Mouse (Mus musculus) liver, postnatal 0 days (tissue): ENCODE data around the gene 1110017D15Rik.

Source experiments
- CTCF ChIP-seq: sonication (generic); IDR thresholded peaks from 2 replicates; pipeline ENCODE4 v1.5.1; 2016; ENCODE audit warnings: antibody characterized with exemption, low read depth
- EP300 ChIP-seq: IDR thresholded peaks from 2 replicates; pipeline ENCODE4 v1.6.1; 2016; ENCODE audit warnings: antibody characterized with exemption, low read depth, mild to moderate bottlenecking

GRCm38 (mm10) chr4:41497046-41497445 lies 20.1 kb downstream of the 1110017D15Rik start:
- TF ChIP-seq CTCF: no peak
- TF ChIP-seq EP300: no peak
